Mouse (Mus musculus) neural tube, embryonic 15.5 days (tissue): ENCODE data around the gene Slc12a4. TPM values are rescaled to one million over a fixed set of nuclear protein-coding genes. Genes with fewer than 3 reads are reported as not detected.

Experiments used
- ATAC-seq: fragments of 200-750 bp; cut with Nextera tagmentation; 2 replicates; pipeline ENCODE4 v1.8.0; 2017; ENCODE audit warnings: mild to moderate bottlenecking, moderate TSS enrichment, moderate library complexity; ENCODE audit not compliant: low FRiP score
- H3K27ac ChIP-seq: fragments of 300-500 bp; sonication (generic); replicated peaks from 2 replicates; pipeline ENCODE4 v1.5.1; 2015; ENCODE audit warnings: mild to moderate bottlenecking, inconsistent platforms
- H3K27me3 ChIP-seq: fragments of 300-500 bp; sonication (generic); replicated peaks from 2 replicates; pipeline ENCODE4 v1.6.1; 2015; ENCODE audit warnings: inconsistent platforms
- H3K36me3 ChIP-seq: fragments of 300-500 bp; sonication (generic); 2 replicates; pipeline ENCODE4 v1.6.1; 2015; ENCODE audit warnings: inconsistent platforms
- H3K4me1 ChIP-seq: fragments of 300-500 bp; sonication (generic); 2 replicates; pipeline ENCODE4 v1.6.1; 2015; ENCODE audit warnings: inconsistent platforms
- H3K4me2 ChIP-seq: fragments of 300-500 bp; sonication (generic); 2 replicates; pipeline ENCODE4 v1.6.1; 2015; ENCODE audit warnings: inconsistent platforms, mild to moderate bottlenecking, moderate library complexity
- H3K4me3 ChIP-seq: fragments of 300-500 bp; sonication (generic); replicated peaks from 2 replicates; pipeline ENCODE4 v1.5.1; 2015; ENCODE audit warnings: mild to moderate bottlenecking, inconsistent platforms
- H3K9ac ChIP-seq: fragments of 300-500 bp; sonication (generic); replicated peaks from 2 replicates; pipeline ENCODE4 v1.6.1; 2015; ENCODE audit warnings: mild to moderate bottlenecking, inconsistent platforms
- H3K9me3 ChIP-seq: fragments of 300-500 bp; sonication (generic); replicated peaks from 2 replicates; pipeline ENCODE4 v1.6.1; 2016; ENCODE audit warnings: inconsistent platforms
- WGBS: fragments of 180-500 bp; shearing (Covaris S2); methylation state at CpG from one replicate; pipeline ENCODE4 v1.1.7; 2015; ENCODE audit warnings: mixed read lengths; 5-methylcytosine and 5-hydroxymethylcytosine counted together
- microRNA-seq: library from miRNA; unstranded; fragments of <30 nt; microRNA quantifications from one replicate; pipeline ENCODE4, GENCODE M21; 2017
- polyA plus RNA-seq: library from polyadenylated mRNA; unstranded; fragments of >200 nt; fragmentation: Nextera tagmentation; extraction: Ambion mirVana; gene quantifications from 2 replicates; pipeline ENCODE4 v1.2.1, GENCODE M21; 2015

Gene Slc12a4
- polyA plus RNA-seq, 1 experiment from 2014 or later, result 10.8 TPM

- no peaks in the 10 kb centered on the region for H3K4me1 ChIP-seq
- H3K9me3 ChIP-seq, result no peaks in the 10 kb centered on the region
- no peak overlapping the region for H3K9ac ChIP-seq
- no peak overlapping the region for H3K4me2 ChIP-seq
- H3K27ac ChIP-seq, result no peak overlapping the region
- no peaks in the 10 kb centered on the region for H3K27me3 ChIP-seq
- H3K4me3 ChIP-seq, result no peak overlapping the region
- 0 out of 2 replicates have a peak, but pooled peaks cover 7% of the 10 kb centered on the region for H3K36me3 ChIP-seq
- no peak for ATAC-seq
- WGBS, result 79% methylated on average over 3 of the region's 3 CpGs
Measured at GRCm38 (mm10) chr8:105925123-105925522, 40.8 kb downstream of the Slc12a4 start.

GRCm38 (mm10) chr8:105919390-105919789, 46.5 kb downstream of the Slc12a4 start:
- WGBS, result 91% methylated on average over 3 of the region's 3 CpGs
- Histone ChIP-seq H3K4me3 (no peak overlapping the region), H3K27ac (no peak overlapping the region), H3K9me3 (no peaks in the 10 kb centered on the region), H3K27me3 (no peaks in the 10 kb centered on the region), H3K36me3 (peaks cover 9% of the 10 kb centered on the region), H3K4me2 (no peak overlapping the region), H3K4me1 (no peaks in the 10 kb centered on the region), H3K9ac (no peak overlapping the region)
- no peak for ATAC-seq

GRCm38 (mm10) chr8:105900941-105901616, 64.8 kb downstream of the Slc12a4 start:
- no peak for ATAC-seq

GRCm38 (mm10) chr8:105900180-105900940, 65.5 kb downstream of the Slc12a4 start, which contains the start of gene Pskh1:
Pskh1 (plus strand) TSS chr8:105900441.
- Histone ChIP-seq H3K4me3 (peak within 1 kb of the TSS; percentile 98), H3K4me1 (peaks cover 12% of the 10 kb centered on the region), H3K9me3 (no peaks in the 10 kb centered on the region), H3K27me3 (no peaks in the 10 kb centered on the region), H3K27ac (peak within 1 kb of the TSS; percentile 91), H3K9ac (peak within 1 kb of the TSS; percentile 99), H3K36me3 (no peaks in the 10 kb centered on the region), H3K4me2 (peak within 1 kb of the TSS; percentile 74)
- under 1% methylated on average over 67 of the region's 68 CpGs for WGBS
- ATAC-seq, result peak; percentile 96

More at GRCm38 (mm10) chr8:105900941-105901616, 64.8 kb downstream of the Slc12a4 start:
- Histone ChIP-seq H3K4me3 (peak overlapping the region; percentile 98), H3K9me3 (no peaks in the 10 kb centered on the region), H3K4me1 (peaks cover 12% of the 10 kb centered on the region), H3K27me3 (no peaks in the 10 kb centered on the region), H3K9ac (peak overlapping the region; percentile 99), H3K36me3 (no peaks in the 10 kb centered on the region), H3K27ac (peak overlapping the region; percentile 91), H3K4me2 (peak overlapping the region; percentile 74)
- 39% methylated on average over 16 of the region's 16 CpGs for WGBS

- Histone ChIP-seq H3K9ac (no peak overlapping the region), H3K4me3 (no peak overlapping the region), H3K9me3 (no peaks in the 10 kb centered on the region), H3K27ac (no peak overlapping the region), H3K4me1 (peaks cover 22% of the 10 kb centered on the region), H3K36me3 (peaks cover 9% of the 10 kb centered on the region; the same call in 1 of the 2 replicates), H3K4me2 (no peak overlapping the region), H3K27me3 (no peaks in the 10 kb centered on the region)
- ATAC-seq, result no peak
- whole genome bisulfite sequencing, result 84% methylated on average over 9 of the region's 9 CpGs
Measured at GRCm38 (mm10) chr8:105897801-105898480, 68.0 kb downstream of the Slc12a4 start.

Small RNA genes within 50 kb of the gene (microRNA-seq; reads per million reads assigned to microRNA genes)
- not detected for gene Mir7074

Other genes with a start within 250 kb of the Slc12a4 start
- gene Gfod2, start 207.4 kb downstream of the Slc12a4 start, polyA plus RNA-seq, result 60.5 and 73.8 TPM in 2 replicates
- 9.9 and 10.4 TPM in 2 replicates for gene Ranbp10, start 138.7 kb downstream of the Slc12a4 start, polyA plus RNA-seq
- 0.28 and 0.47 TPM in 2 replicates for gene Tsnaxip1, start 138.4 kb downstream of the Slc12a4 start, polyA plus RNA-seq
- 47.5 and 49.3 TPM in 2 replicates for gene Cenpt, start 112.8 kb downstream of the Slc12a4 start, polyA plus RNA-seq
- 55.8 and 58.3 TPM in 2 replicates for gene Thap11, start 111.0 kb downstream of the Slc12a4 start, polyA plus RNA-seq
- 145 and 174 TPM in 2 replicates for gene Nutf2, start 105.5 kb downstream of the Slc12a4 start, polyA plus RNA-seq
- gene Edc4, start 85.2 kb downstream of the Slc12a4 start, polyA plus RNA-seq, result 45.3 and 46.5 TPM in 2 replicates
- gene Nrn1l, start 72.5 kb downstream of the Slc12a4 start, polyA plus RNA-seq, result 1.4 and 1.5 TPM in 2 replicates
- 9.3 and 14.9 TPM in 2 replicates for gene Pskh1, start 65.7 kb downstream of the Slc12a4 start, polyA plus RNA-seq
- gene Ctrl, start 32.2 kb downstream of the Slc12a4 start, polyA plus RNA-seq, result 3.2 and 3.5 TPM in 2 replicates
- 86.8 and 142 TPM in 2 replicates for gene Psmb10, start 27.7 kb downstream of the Slc12a4 start, polyA plus RNA-seq
- 3.1 and 3.3 TPM in 2 replicates for gene Lcat, start 22.7 kb downstream of the Slc12a4 start, polyA plus RNA-seq
- not detected in 2 replicates for gene Dpep3, start 13.3 kb upstream of the Slc12a4 start, polyA plus RNA-seq
- gene Dus2, start 25.2 kb upstream of the Slc12a4 start, polyA plus RNA-seq, result 27.8 and 30.6 TPM in 2 replicates
- 0.14 TPM in 1 of 2 replicates, not detected in the other for gene Dpep2nb, start 39.9 kb upstream of the Slc12a4 start, polyA plus RNA-seq
- 20.8 and 20.9 TPM in 2 replicates for gene Ddx28, start 45.8 kb upstream of the Slc12a4 start, polyA plus RNA-seq
- 3.5 and 4.4 TPM in 2 replicates for gene Nfatc3, start 92.7 kb upstream of the Slc12a4 start, polyA plus RNA-seq
- gene Esrp2, start 170.9 kb upstream of the Slc12a4 start, polyA plus RNA-seq, result 0.17 and 4.5 TPM in 2 replicates
- gene Pla2g15, start 184.3 kb upstream of the Slc12a4 start, polyA plus RNA-seq, result 19.1 and 21.6 TPM in 2 replicates
- gene Slc7a6, start 202.8 kb upstream of the Slc12a4 start, polyA plus RNA-seq, result 55.6 and 61.5 TPM in 2 replicates
- 36.2 and 36.8 TPM in 2 replicates for gene Slc7a6os, start 244.8 kb upstream of the Slc12a4 start, polyA plus RNA-seq
- gene Prmt7, start 244.8 kb upstream of the Slc12a4 start, polyA plus RNA-seq, result 65.5 and 66.5 TPM in 2 replicates